Mouse (Mus musculus): ENCODE results near the gene Ablim2.

- TF ChIP-seq POLR2A (IDR thresholded peaks at IDR 0.05; ENCODE audit: insufficient read depth, low read depth, low read length) = no peak
- TF ChIP-seq CTCF (IDR thresholded peaks at IDR 0.05; ENCODE audit: insufficient read depth, low read depth, low read length) = no peak
Observed at GRCm38 (mm10) chr5:35893805-35894260, 136.2 kb downstream of the Ablim2 start.
